Mouse (Mus musculus): ENCODE data around the gene Sod3.

DNA sequence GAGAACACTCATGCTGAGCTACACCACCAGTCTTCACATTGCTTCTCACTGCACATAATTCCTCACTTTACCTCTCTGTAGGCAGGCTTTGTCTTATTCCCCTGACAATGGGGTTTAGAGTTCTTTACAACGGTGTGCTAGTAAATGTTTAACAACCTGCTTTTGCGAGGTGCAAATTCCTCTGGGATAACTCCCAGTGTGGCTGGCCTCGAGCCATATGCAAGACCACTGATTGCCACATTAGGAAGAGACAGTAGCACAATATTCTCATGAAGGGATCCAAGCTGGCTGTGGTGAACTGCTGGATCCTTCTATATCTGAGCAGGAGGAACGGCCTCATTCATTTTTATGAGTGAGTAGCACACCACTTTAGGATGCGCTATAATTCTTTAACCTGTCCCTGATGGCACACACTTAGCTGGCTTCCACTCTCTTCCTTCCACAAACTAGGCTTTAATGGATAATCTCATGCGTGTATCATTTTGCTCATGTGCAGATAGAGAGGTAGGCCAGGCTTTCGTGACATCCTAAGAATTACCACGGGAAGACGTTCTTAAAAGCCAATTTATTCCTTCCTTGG, 6.3 kb upstream of the Sod3 start:
- TF ChIP-seq CTCF (IDR thresholded peaks at IDR 0.05 in 2 of 3, conservative IDR thresholded peaks at IDR 0.05 in 1 of 3; ENCODE audit: control insufficient read depth in 1 of 3, insufficient read depth in 1 of 3, low read depth in 2 of 3, low read length in 3 of 3, poor library complexity in 1 of 3, severe bottlenecking in 1 of 3) (no peak), SMC3 (IDR thresholded peaks at IDR 0.05; ENCODE audit: low read depth, low read length) (no peak), EP300 (IDR thresholded peaks at IDR 0.05; ENCODE audit: low read depth in 1 of 2, low read length in 2 of 2) (no peak)

All from MEL (cell line).